Mouse (Mus musculus): ENCODE results near the gene 4930564D02Rik. TPM values are rescaled to one million over a fixed set of nuclear protein-coding genes. Genes with fewer than 3 reads are reported as not detected.

4930564D02Rik gene
- polyA plus RNA-seq (2012; rRNA removed; ENCODE audit: low replicate concordance), result not detected in 2 replicates

DNA sequence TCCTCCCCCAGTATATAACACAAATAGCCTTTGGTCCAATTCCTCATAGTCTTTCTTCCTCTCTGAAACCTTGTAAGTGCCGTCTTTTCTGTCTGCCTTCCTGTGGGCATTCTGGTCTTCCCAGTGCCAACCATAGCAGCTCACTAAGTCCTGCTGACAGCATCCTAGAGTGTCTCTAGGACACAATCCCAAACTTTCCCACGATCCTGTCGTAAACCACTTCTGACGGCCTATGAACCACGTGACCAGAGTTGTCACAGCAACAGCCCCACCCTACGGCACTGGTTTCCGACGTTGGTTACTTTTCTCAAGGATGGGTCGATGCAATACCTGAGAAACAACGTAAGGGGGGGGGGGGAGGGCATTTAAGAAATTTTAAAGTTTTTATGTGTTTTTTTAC lies at the start of gene 4930564D02Rik:
Gene 4930564D02Rik, plus strand, starts transcription at position 301 of the 400 bp plus-strand sequence.

DNA sequence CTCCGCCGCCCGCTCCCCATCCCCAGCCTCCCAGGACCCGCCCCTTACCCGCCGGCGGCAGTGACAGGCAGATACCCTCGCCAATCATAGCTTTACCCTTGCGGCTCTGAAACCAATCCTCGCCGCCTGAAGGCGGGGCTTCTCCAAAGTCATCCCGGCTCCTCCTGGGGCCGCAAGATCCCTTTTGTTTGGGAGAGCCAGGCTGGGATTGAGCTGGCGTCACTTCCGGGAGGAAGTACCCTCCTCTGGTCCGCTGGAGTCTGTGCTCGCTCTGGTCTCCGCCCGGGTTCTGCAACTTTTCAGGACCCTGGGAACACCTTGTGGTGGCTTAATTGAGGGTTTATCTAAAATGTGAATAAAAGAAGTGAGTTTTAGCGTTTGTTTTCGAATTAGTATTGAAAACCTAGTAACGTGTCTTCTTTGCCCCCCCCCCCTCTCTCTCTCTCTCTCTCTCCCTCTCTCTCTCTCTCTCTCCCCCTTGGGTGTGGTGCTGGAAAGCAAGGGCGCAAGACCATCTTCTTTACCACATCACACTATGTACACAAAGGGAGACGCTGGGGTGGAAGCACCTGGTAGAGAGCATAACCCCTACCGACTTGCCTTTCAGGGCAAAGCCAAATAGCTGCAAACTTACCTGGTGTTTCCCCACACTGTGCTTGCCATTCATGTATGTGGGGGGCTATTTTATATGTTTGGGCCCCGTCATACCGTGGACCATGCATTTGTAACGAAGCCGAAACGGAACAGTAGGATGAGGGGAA lies 13.5 kb upstream of the 4930564D02Rik start, which contains the start of gene Cttnbp2nl:
Gene Cttnbp2nl, minus strand, starts transcription at position 210 of the 761 bp plus-strand sequence.

Other genes starting within 250 kb of the 4930564D02Rik start
- 16.8 and 22.4 TPM in 2 replicates for gene Mov10, start 248.3 kb upstream of the 4930564D02Rik start, polyA plus RNA-seq (2012; rRNA removed; ENCODE audit: low replicate concordance)
- 6.4 and 8.5 TPM in 2 replicates for gene St7l, start 202.8 kb upstream of the 4930564D02Rik start, polyA plus RNA-seq (2012; rRNA removed; ENCODE audit: low replicate concordance)
- 18.8 and 44.7 TPM in 2 replicates for gene Capza1, start 202.3 kb upstream of the 4930564D02Rik start, polyA plus RNA-seq (2012; rRNA removed; ENCODE audit: low replicate concordance)
- 1.4 and 2.0 TPM in 2 replicates for gene Wnt2b, start 104.9 kb upstream of the 4930564D02Rik start, polyA plus RNA-seq (2012; rRNA removed; ENCODE audit: low replicate concordance)
- gene Cttnbp2nl, start 13.7 kb upstream of the 4930564D02Rik start, polyA plus RNA-seq (2012; rRNA removed; ENCODE audit: low replicate concordance), result 3.0 and 3.7 TPM in 2 replicates

Measured in mammary gland, adult 2 months (tissue).